Mouse (Mus musculus) frontal cortex, postnatal 14 days (tissue): ENCODE measurements at regions not wholly inside any gene's neighbourhood (a gene's known extent, or its start where the extent isn't known, plus 50 kb on each side); places are given as distances from the start of the nearest gene placed in this dataset.
A peak's percentile ranks its signal among the peaks of the same experiment; 100 is the strongest.

ENCODE experiments used
- DNase-seq, 2 experiments: peaks; one replicate each; pipeline ENCODE4 v3.0.0; 2022; ENCODE audit warnings: low spot score in 2 of 2

- peak in 1 of 2 experiments; percentile 22 for DNase-seq
Measured at GRCm38 (mm10) chrX:163669886-163670285, 91.2 kb downstream of the Rnf138rt1 start.
